Mouse (Mus musculus): ENCODE measurements at regions not wholly inside any gene's neighbourhood (a gene's known extent, or its start where the extent isn't known, plus 50 kb on each side); places are given as distances from the start of the nearest gene placed in this dataset.

DNA sequence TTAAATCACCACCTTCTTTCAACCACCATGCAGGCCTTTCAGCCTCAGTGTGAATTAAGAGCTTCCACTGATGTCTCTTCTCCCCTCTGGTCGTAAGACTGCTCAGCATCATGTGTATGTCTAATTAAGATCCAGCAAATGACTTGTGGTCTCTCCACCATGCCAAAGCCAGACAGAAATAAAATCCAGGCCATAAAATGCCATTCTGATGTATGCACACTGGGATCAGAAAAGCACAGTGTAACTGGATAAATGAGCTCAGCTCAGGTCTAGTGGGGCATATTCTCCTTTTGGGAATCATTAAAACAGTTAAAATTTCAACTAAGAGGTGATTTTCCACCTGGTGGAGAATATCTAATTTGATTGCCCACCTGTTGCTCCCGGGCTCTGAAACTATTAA lies 136.5 kb downstream of the Slc5a7 start:
- no peak for TF ChIP-seq CTCF (conservative IDR thresholded peaks at IDR 0.05; ENCODE audit: insufficient read depth, insufficient read length, low read depth, low read length)
- TF ChIP-seq POLR2A (IDR thresholded peaks at IDR 0.05; ENCODE audit: low read depth, low read length) = no peak

Measured in kidney, adult 2 months (tissue).